Mouse (Mus musculus) lung, embryonic 14.5 days (tissue): ENCODE measurements at regions not wholly inside any gene's neighbourhood (a gene's known extent, or its start where the extent isn't known, plus 50 kb on each side); places are given as distances from the start of the nearest gene placed in this dataset.
"Not testable (repeated sequence)": the region's sequence is repeated elsewhere in the genome, so short reads cannot be mapped to it uniquely, and the experiment has no call there.

Source experiments
- ATAC-seq: fragments of 200-750 bp; cut with Nextera tagmentation; 2 replicates; pipeline ENCODE4 v1.8.0; 2017; ENCODE audit warnings: mild to moderate bottlenecking, moderate TSS enrichment, moderate library complexity; ENCODE audit not compliant: insufficient read depth
- DNase-seq: peaks from one replicate; pipeline ENCODE4 v3.0.0-alpha.2; 2015
- H3K27ac ChIP-seq: fragments of 300-500 bp; sonication (generic); 2 replicates; pipeline ENCODE4 v1.5.1; 2014; ENCODE audit warnings: low read depth, mild to moderate bottlenecking, moderate library complexity
- H3K27me3 ChIP-seq: fragments of 300-500 bp; sonication (generic); 2 replicates; pipeline ENCODE4 v1.6.1; 2014; ENCODE audit warnings: low read length, control low read depth; ENCODE audit not compliant: insufficient read depth
- H3K36me3 ChIP-seq: fragments of 300-500 bp; sonication (generic); 2 replicates; pipeline ENCODE4 v1.6.1; 2014; ENCODE audit warnings: control low read depth; ENCODE audit not compliant: insufficient read depth
- H3K4me1 ChIP-seq: fragments of 300-500 bp; sonication (generic); 2 replicates; pipeline ENCODE4 v1.6.1; 2014; ENCODE audit warnings: antibody characterized with exemption, control low read depth; ENCODE audit not compliant: insufficient read depth
- H3K4me2 ChIP-seq: fragments of 300-500 bp; sonication (generic); 2 replicates; pipeline ENCODE4 v1.6.1; 2014; ENCODE audit warnings: mild to moderate bottlenecking
- H3K4me3 ChIP-seq: fragments of 300-500 bp; sonication (generic); 2 replicates; pipeline ENCODE4 v1.5.1; 2014; ENCODE audit warnings: low read depth, low read length
- H3K9ac ChIP-seq: fragments of 300-500 bp; sonication (generic); 2 replicates; pipeline ENCODE4 v1.6.1; 2014
- H3K9me3 ChIP-seq: fragments of 300-500 bp; sonication (generic); 2 replicates; pipeline ENCODE4 v1.6.1; 2016; ENCODE audit warnings: low read depth, low read length, control low read depth
- CTCF ChIP-seq: IDR thresholded peaks from 2 replicates; pipeline ENCODE4 v1.5.1; 2016; ENCODE audit warnings: antibody characterized with exemption, low read depth
- WGBS: fragments of 180-500 bp; shearing (Covaris S2); extraction: QIAGEN DNeasy Blood & Tissue Kit; methylation state at CpG from one replicate; pipeline ENCODE4 v1.1.7; 2014; 5-methylcytosine and 5-hydroxymethylcytosine counted together

GRCm38 (mm10) chr14:52565606-52566005 is 70.1 kb upstream of the Olfr1507 start:
- H3K27me3 ChIP-seq, result no peaks in the 10 kb centered on the region
- TF ChIP-seq CTCF, result no peak
- no peak overlapping the region for H3K27ac ChIP-seq
- H3K4me3 ChIP-seq, result no peak overlapping the region
- H3K9me3 ChIP-seq, result no peaks in the 10 kb centered on the region
- no peaks in the 10 kb centered on the region for H3K4me1 ChIP-seq
- 50% methylated on average over 4 of the region's 4 CpGs for WGBS
- ATAC-seq, result no peak
- DNase-seq, result no peak
- H3K36me3 ChIP-seq, result no peaks in the 10 kb centered on the region
- no peak overlapping the region for H3K9ac ChIP-seq
- H3K4me2 ChIP-seq, result no peak overlapping the region

DNA sequence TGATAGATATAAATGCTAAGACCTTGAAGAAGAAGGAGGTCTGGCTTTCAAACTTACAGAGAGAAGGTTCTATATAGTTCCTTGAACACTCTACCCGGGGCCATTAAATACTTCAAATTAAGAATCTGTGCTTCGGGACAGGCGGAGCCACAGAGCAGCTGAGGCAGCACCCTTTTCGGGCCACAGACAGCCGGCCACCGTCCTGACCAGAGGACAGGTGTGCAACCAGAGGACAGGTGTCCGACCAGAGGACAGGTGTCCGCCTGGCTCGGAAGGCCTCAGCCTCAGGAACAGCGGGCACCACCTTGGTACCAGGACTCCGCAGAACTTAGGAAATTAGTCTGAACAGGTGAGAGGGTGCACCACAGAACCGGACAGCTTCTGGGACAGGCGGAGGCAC is 60.8 kb upstream of the Olfr1507 start:
- H3K27me3 ChIP-seq, H3K9ac ChIP-seq, H3K27ac ChIP-seq, H3K4me3 ChIP-seq, H3K4me1 ChIP-seq, DNase-seq, ATAC-seq, H3K36me3 ChIP-seq, H3K9me3 ChIP-seq, H3K4me2 ChIP-seq: not testable (repeated sequence)
- WGBS, result 95% methylated on average over 13 of the region's 13 CpGs

DNA sequence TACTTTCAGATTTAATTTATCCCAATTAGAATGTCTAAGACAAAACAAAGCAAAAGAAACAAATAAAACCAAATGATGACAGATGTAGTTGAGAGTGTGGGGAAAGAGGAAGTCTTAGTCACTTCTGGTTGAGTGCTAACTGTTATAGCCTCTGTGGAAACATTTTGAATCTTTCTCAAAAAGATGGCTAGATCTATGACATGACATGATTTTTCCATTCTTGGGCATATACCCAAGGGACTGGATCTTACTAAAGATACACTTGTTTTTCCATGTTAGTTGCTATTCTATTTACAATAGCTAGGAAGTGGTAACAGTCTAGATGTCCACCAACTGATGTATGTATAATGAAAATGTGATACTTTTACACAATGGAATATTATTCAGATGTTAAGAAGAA is 57.9 kb upstream of the Olfr1507 start:
- H3K27ac ChIP-seq, result no peak overlapping the region
- H3K9ac ChIP-seq, result no peak overlapping the region
- H3K4me3 ChIP-seq, result no peak overlapping the region
- TF ChIP-seq CTCF, result no peak
- H3K27me3 ChIP-seq, result no peaks in the 10 kb centered on the region
- H3K4me1 ChIP-seq, result no peaks in the 10 kb centered on the region
- no peaks in the 10 kb centered on the region for H3K36me3 ChIP-seq
- no peak overlapping the region for H3K4me2 ChIP-seq
- DNase-seq (no peak), ATAC-seq (no peak)
- no peaks in the 10 kb centered on the region for H3K9me3 ChIP-seq

DNA sequence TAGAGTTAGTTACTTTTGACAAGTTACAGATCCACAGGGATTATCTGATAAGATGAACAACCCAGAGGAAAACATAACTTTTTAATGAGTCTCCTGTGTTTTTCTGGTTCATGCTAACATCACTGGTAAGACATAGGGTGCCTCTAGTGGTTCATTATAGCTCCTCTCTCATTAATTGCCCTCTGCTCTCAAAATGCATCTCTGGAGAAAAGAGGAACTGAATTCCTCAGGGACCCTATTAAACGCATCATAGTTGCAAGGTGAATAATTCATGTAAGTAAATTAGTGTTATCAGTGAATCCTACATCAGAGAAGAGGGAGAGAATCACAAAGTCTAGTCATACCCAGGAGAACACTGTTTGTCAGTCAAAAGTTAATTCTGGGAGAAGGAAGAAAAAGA is 52.4 kb upstream of the Olfr1507 start:
- H3K36me3 ChIP-seq, result no peaks in the 10 kb centered on the region
- 62% methylated on average over 1 of the region's 1 CpGs for WGBS
- DNase-seq (no peak), ATAC-seq (no peak)
- H3K9me3 ChIP-seq, result no peaks in the 10 kb centered on the region
- H3K9ac ChIP-seq, result no peak overlapping the region
- H3K4me1 ChIP-seq, result no peaks in the 10 kb centered on the region
- TF ChIP-seq CTCF, result no peak
- H3K4me2 ChIP-seq, result no peak overlapping the region
- no peaks in the 10 kb centered on the region for H3K27me3 ChIP-seq
- H3K4me3 ChIP-seq, result no peak overlapping the region
- H3K27ac ChIP-seq, result no peak overlapping the region
